ENCODE assay signal across 23 mouse cellular contexts in the genomic region with DNA sequence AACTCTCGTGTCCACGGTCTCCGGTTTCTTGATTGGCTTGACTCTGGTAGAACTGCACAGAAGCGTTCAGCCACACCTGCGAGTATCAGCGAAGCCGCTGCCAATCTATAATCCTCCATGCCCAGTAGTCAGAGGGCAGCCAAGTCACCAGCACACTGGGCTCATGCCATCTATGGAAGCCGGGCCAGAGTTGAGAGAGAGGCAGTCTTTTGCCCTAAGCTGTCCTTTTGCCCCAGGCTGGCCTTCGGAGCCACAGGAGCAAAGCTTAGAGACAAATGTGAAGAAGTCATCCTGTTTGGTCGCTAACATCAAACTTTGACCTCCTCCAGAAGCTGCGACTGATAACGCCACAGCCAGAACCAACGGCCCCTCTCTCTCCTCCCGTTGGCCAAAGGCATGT. TPM values are rescaled to one million over a fixed set of nuclear protein-coding genes. Genes with fewer than 3 reads are reported as not detected.
"Had no signal": no experiment of that assay in that cellular context is flagged by ENCODE, and none has a peak within 500 bp of the region (broad histone marks: within the 10 kb centered on the region; RNA-seq: fewer than 3 reads in every experiment).

No protein-coding gene starts in this region.

- H3K4me1 ChIP-seq: stomach, embryonic 15.5 days had no signal

- H3K27ac ChIP-seq: neural tube, embryonic 13.5 days; neural tube, embryonic 15.5 days; stomach, embryonic 15.5 days; stomach, postnatal 0 days had no signal

- H3K4me3 ChIP-seq: neural tube, embryonic 13.5 days; neural tube, embryonic 15.5 days; stomach, embryonic 15.5 days had no signal

- H3K36me3 ChIP-seq: neural tube, embryonic 13.5 days; neural tube, embryonic 15.5 days; stomach, embryonic 15.5 days had no signal

- DNase-seq: retina, postnatal 1 day; right cerebral cortex, adult 18-20 months; right cerebral cortex, postnatal 14 days; right cerebral cortex, postnatal 25 days; right cerebral cortex, postnatal 4 days; spleen, adult 18-20 months; thymus, adult 18-20 months; thymus, adult 2 months; thymus, postnatal 14 days; thymus, postnatal 25 days; thymus, postnatal 36 days; thymus, postnatal 4 days had no signal

- H3K9ac ChIP-seq: neural tube, embryonic 13.5 days; neural tube, embryonic 15.5 days; stomach, embryonic 15.5 days had no signal

- H3K9me3 ChIP-seq: neural tube, embryonic 13.5 days; neural tube, embryonic 15.5 days; stomach, embryonic 15.5 days had no signal

- H3K27me3 ChIP-seq: neural tube, embryonic 13.5 days; stomach, embryonic 15.5 days had no signal

- H3K4me2 ChIP-seq: neural tube, embryonic 13.5 days; neural tube, embryonic 15.5 days; stomach, embryonic 15.5 days had no signal

RNA-seq across cellular contexts. Expression of gene Opalin, which starts 6.7 kb away (rescaled TPM):
- total RNA-seq: neutrophil, adult 5-6 weeks had no signal
- polyA plus RNA-seq: neural tube, embryonic 13.5 days; neural tube, embryonic 15.5 days; small intestine, adult 2 months; spleen, adult 2 months; stomach, embryonic 14.5 days; stomach, embryonic 15.5 days; stomach, embryonic 16.5 days; stomach, postnatal 0 days; testis, adult 2 months; urinary bladder, adult 2 months had no signal

RNA-seq across cellular contexts. Expression of gene Dntt, which starts 54.6 kb away (rescaled TPM):
- total RNA-seq: neutrophil, adult 5-6 weeks had no signal
- polyA plus RNA-seq: small intestine, adult 2 months; stomach, embryonic 14.5 days; stomach, embryonic 16.5 days; stomach, postnatal 0 days had no signal
